Mouse (Mus musculus): ENCODE results near the gene Rtf1. TPM values are rescaled to one million over a fixed set of nuclear protein-coding genes. Genes with fewer than 3 reads are reported as not detected.
"Not testable (repeated sequence)": the region's sequence is repeated elsewhere in the genome, so short reads cannot be mapped to it uniquely, and the experiment has no call there.

Rtf1 gene
- total RNA-seq (2014; fragmentation: Nextera tagmentation) (44.5 and 54.0 TPM in 2 replicates), total RNA-seq (2017) (24.7 and 33.1 TPM in 2 replicates), polyA plus RNA-seq (2012) (36.2 and 73.2 TPM in 2 replicates)

DNA sequence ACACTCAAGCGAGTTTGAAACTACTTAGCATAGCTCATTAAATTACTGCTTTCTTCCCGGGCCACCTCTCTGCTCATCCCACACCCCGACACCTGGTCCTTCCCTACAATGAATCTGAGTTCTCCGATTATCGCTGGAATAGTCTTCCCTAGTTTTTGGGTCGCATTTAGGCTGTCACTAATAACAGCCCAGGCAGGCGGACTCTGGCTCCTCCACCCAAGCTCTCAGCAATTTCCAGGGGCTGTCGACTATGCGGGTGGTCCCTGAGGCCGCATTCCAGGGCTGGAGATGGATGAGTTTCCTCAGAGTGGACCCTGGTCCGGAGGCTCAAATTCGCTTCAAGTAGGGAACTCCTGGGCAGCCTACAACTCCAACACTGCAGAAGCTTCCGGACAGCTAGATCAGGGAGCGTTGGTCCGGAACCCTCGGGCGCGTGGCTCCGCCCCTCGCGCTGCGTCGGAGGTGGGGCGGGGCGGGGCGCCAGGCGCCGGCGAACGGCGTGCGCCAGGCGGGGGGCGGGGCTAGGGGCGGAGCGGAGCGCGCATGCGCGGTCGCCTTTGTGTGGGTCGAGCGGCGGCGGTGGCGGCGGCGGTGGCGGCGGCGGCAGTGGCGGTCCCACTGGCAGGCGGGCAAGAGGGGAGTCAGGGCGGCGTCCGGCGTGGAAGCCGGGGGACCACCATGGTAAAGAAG lies at the start of gene Rtf1:
Gene Rtf1 (plus strand): TSS at position 544 of the 690 bp plus-strand sequence.
- ATAC-seq (ENCODE audit: extremely low read depth, insufficient number of reproducible peaks, low FRiP score, poor library complexity, severe bottlenecking): peak; percentile 92
- TF ChIP-seq TAL1 (conservative IDR thresholded peaks at IDR 0.05; ENCODE audit: low read depth, low read length) (no peak), GATA1 (IDR thresholded peaks at IDR 0.05; ENCODE audit: borderline replicate concordance, low read length) (no peak), GATA2 (IDR thresholded peaks at IDR 0.05; ENCODE audit: borderline replicate concordance, low read depth, low read length) (no peak), CTCF (IDR thresholded peaks at IDR 0.05; ENCODE audit: low read depth, low read length) (no peak), POLR2AphosphoS5 (IDR thresholded peaks at IDR 0.05; ENCODE audit: insufficient replicate concordance, low read depth, low read length) (no peak)

GRCm38 (mm10) chr2:119636781-119637180 lies 38.1 kb upstream of the Rtf1 start:
- TF ChIP-seq TAL1 (conservative IDR thresholded peaks at IDR 0.05; ENCODE audit: low read depth, low read length) (no peak), GATA2 (IDR thresholded peaks at IDR 0.05; ENCODE audit: borderline replicate concordance, low read depth, low read length) (no peak), CTCF (IDR thresholded peaks at IDR 0.05; ENCODE audit: low read depth, low read length) (no peak), POLR2AphosphoS5 (IDR thresholded peaks at IDR 0.05; ENCODE audit: insufficient replicate concordance, low read depth, low read length) (no peak), GATA1 (IDR thresholded peaks at IDR 0.05; ENCODE audit: borderline replicate concordance, low read length) (no peak)
- DNase-seq (ENCODE audit: low spot score) (no peak), ATAC-seq (ENCODE audit: extremely low read depth, insufficient number of reproducible peaks, low FRiP score, poor library complexity, severe bottlenecking) (no peak)

More for the DNA sequence above, at the start of gene Rtf1:
- peak; percentile 77 for DNase-seq (ENCODE audit: low spot score)
- peaks cover 20% of the 10 kb centered on the region for H3K4me1 ChIP-seq (ENCODE audit: insufficient read depth, low read depth, low read length)
- peak within 1 kb of the TSS; percentile 99 for H3K4me3 ChIP-seq (ENCODE audit: low read depth, low read length)
- no peaks in the 10 kb centered on the region for H3K27me3 ChIP-seq (ENCODE audit: insufficient read depth, low read length)
- H3K9me3 ChIP-seq (replicated peaks): no peaks in the 10 kb centered on the region
- H3K36me3 ChIP-seq (replicated peaks): peaks cover 19% of the 10 kb centered on the region

GRCm38 (mm10) chr2:119641214-119641912 lies 33.5 kb upstream of the Rtf1 start:
- Histone ChIP-seq H3K9me3 (replicated peaks) (no peaks in the 10 kb centered on the region), H3K27me3 (ENCODE audit: insufficient read depth, low read length) (no peaks in the 10 kb centered on the region), H3K4me1 (ENCODE audit: insufficient read depth, low read depth, low read length) (peaks cover 19% of the 10 kb centered on the region), H3K4me3 (ENCODE audit: low read depth, low read length) (no peak overlapping the region; the same call in 1 of the 2 replicates), H3K36me3 (replicated peaks) (peaks cover 78% of the 10 kb centered on the region)
- peak; percentile 15; the same call in 1 of the 2 replicates for ATAC-seq (ENCODE audit: extremely low read depth, insufficient number of reproducible peaks, low FRiP score, poor library complexity, severe bottlenecking)
- peak; percentile 10 for DNase-seq (ENCODE audit: low spot score)
- no peak for TF ChIP-seq GATA2 (IDR thresholded peaks at IDR 0.05; ENCODE audit: borderline replicate concordance, low read depth, low read length)
- TF ChIP-seq CTCF (IDR thresholded peaks at IDR 0.05; ENCODE audit: low read depth, low read length): no peak
- no peak for TF ChIP-seq TAL1 (conservative IDR thresholded peaks at IDR 0.05; ENCODE audit: low read depth, low read length)
- TF ChIP-seq POLR2AphosphoS5 (IDR thresholded peaks at IDR 0.05; ENCODE audit: insufficient replicate concordance, low read depth, low read length): no peak
- no peak for TF ChIP-seq GATA1 (IDR thresholded peaks at IDR 0.05; ENCODE audit: borderline replicate concordance, low read length)

More at GRCm38 (mm10) chr2:119636781-119637180, 38.1 kb upstream of the Rtf1 start:
- H3K9me3 ChIP-seq (replicated peaks): no peaks in the 10 kb centered on the region
- H3K36me3 ChIP-seq (replicated peaks): peaks cover 76% of the 10 kb centered on the region
- no peaks in the 10 kb centered on the region for H3K27me3 ChIP-seq (ENCODE audit: insufficient read depth, low read length)
- peaks cover 17% of the 10 kb centered on the region for H3K4me1 ChIP-seq (ENCODE audit: insufficient read depth, low read depth, low read length)
- no peak overlapping the region for H3K4me3 ChIP-seq (ENCODE audit: low read depth, low read length)

DNA sequence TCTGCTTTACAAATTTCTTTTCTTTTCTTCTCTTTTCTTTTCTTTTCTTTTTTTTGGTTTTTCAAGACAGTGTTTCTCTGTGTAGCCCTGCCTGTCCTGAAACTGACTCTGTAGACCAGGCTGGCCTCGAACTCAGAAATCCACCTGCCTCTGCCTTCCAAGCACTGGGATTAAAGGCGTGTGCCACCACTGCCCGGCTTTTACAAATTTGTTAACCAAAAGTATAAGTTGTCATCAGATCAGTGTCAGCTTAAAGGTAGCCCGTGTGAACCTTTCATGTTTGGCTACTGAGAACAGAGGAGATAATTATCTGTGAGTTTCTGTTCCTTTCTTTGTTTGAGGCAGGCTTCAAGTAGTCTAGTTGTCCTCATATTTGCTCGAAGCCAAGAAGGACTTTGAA lies 30.6 kb upstream of the Rtf1 start:
- H3K9me3 ChIP-seq (replicated peaks): no peaks in the 10 kb centered on the region
- no peak overlapping the region for H3K4me3 ChIP-seq (ENCODE audit: low read depth, low read length)
- DNase-seq (ENCODE audit: low spot score) (no peak), ATAC-seq (ENCODE audit: extremely low read depth, insufficient number of reproducible peaks, low FRiP score, poor library complexity, severe bottlenecking) (no peak)
- peaks cover 76% of the 10 kb centered on the region for H3K36me3 ChIP-seq (replicated peaks)
- H3K27me3 ChIP-seq (ENCODE audit: insufficient read depth, low read length): no peaks in the 10 kb centered on the region
- H3K4me1 ChIP-seq (ENCODE audit: insufficient read depth, low read depth, low read length): peaks cover 19% of the 10 kb centered on the region
- TF ChIP-seq CTCF (IDR thresholded peaks at IDR 0.05; ENCODE audit: low read depth, low read length) (no peak), GATA2 (IDR thresholded peaks at IDR 0.05; ENCODE audit: borderline replicate concordance, low read depth, low read length) (no peak), POLR2AphosphoS5 (IDR thresholded peaks at IDR 0.05; ENCODE audit: insufficient replicate concordance, low read depth, low read length) (no peak), GATA1 (IDR thresholded peaks at IDR 0.05; ENCODE audit: borderline replicate concordance, low read length) (no peak), TAL1 (conservative IDR thresholded peaks at IDR 0.05; ENCODE audit: low read depth, low read length) (no peak)

GRCm38 (mm10) chr2:119662220-119663182 lies 12.4 kb upstream of the Rtf1 start, which contains the start of gene Ndufaf1:
Gene Ndufaf1, minus strand, starts transcription at chr2:119662827.
- peaks cover 29% of the 10 kb centered on the region for H3K36me3 ChIP-seq (replicated peaks)
- H3K4me3 ChIP-seq (ENCODE audit: low read depth, low read length): peak within 1 kb of the TSS; percentile 89
- H3K4me1 ChIP-seq (ENCODE audit: insufficient read depth, low read depth, low read length): peaks cover 28% of the 10 kb centered on the region
- no peaks in the 10 kb centered on the region for H3K9me3 ChIP-seq (replicated peaks)
- TF ChIP-seq TAL1 (conservative IDR thresholded peaks at IDR 0.05; ENCODE audit: low read depth, low read length) (no peak), POLR2AphosphoS5 (IDR thresholded peaks at IDR 0.05; ENCODE audit: insufficient replicate concordance, low read depth, low read length) (no peak), CTCF (IDR thresholded peaks at IDR 0.05; ENCODE audit: low read depth, low read length) (no peak), GATA2 (IDR thresholded peaks at IDR 0.05; ENCODE audit: borderline replicate concordance, low read depth, low read length) (no peak), GATA1 (IDR thresholded peaks at IDR 0.05; ENCODE audit: borderline replicate concordance, low read length) (no peak)
- ATAC-seq (ENCODE audit: extremely low read depth, insufficient number of reproducible peaks, low FRiP score, poor library complexity, severe bottlenecking) (peak; percentile 87), DNase-seq (ENCODE audit: low spot score) (peak; percentile 62)
- H3K27me3 ChIP-seq (ENCODE audit: insufficient read depth, low read length): no peaks in the 10 kb centered on the region

GRCm38 (mm10) chr2:119665744-119666143 lies 9.1 kb upstream of the Rtf1 start:
- not testable (repeated sequence) for H3K4me3 ChIP-seq (ENCODE audit: low read depth, low read length); DNase-seq (ENCODE audit: low spot score); H3K9me3 ChIP-seq (replicated peaks); H3K36me3 ChIP-seq (replicated peaks); ATAC-seq (ENCODE audit: extremely low read depth, insufficient number of reproducible peaks, low FRiP score, poor library complexity, severe bottlenecking); H3K27me3 ChIP-seq (ENCODE audit: insufficient read depth, low read length)
- peaks cover 17% of the 10 kb centered on the region for H3K4me1 ChIP-seq (ENCODE audit: insufficient read depth, low read depth, low read length)

Data from G1E (cell line).